Mouse (Mus musculus) layer of hippocampus, postnatal 25 days (tissue): ENCODE measurements around the gene Susd1. TPM values are rescaled to one million over a fixed set of nuclear protein-coding genes. Genes with fewer than 3 reads are reported as not detected.
A peak's percentile ranks its signal among the peaks of the same experiment; 100 is the strongest.

Source experiments
- DNase-seq, 2 experiments: peaks; one replicate each; pipeline ENCODE4 v3.0.0; 2022; ENCODE audit warnings: mixed read lengths in 2 of 2, low spot score in 1 of 2; ENCODE audit errors: extremely low spot score in 1 of 2
- total RNA-seq, 2 experiments: library from RNA; stranded (reverse); gene quantifications; 2 replicates each; pipeline ENCODE4 v1.2.3; 2021

The Susd1 gene
- total RNA-seq, 2 experiments from 2014 or later = 6.6 to 11.6 TPM

DNA sequence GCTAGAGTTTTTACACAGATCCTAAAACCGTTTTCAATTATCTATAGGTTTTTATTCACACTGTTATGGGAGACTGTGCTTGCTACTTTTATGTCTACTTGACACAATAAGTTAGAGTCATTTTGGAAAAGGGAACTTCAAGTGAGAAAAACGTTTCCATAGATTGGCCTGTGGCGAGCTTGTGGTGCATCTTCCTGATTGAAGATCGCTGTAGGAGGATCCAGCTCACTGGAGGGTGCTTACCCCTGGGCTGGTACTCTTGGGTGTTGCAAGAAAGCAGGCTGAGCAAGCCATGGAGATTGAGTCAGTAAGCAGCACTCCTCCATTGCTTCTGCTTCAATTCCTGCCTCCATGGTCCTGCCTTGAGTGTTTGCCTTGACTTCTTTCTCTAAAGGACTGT, 2.5 kb downstream of the Susd1 start:
- no peak for DNase-seq

GRCm38 (mm10) chr4:59434039-59434438, 4.4 kb downstream of the Susd1 start:
- DNase-seq = no peak

DNA sequence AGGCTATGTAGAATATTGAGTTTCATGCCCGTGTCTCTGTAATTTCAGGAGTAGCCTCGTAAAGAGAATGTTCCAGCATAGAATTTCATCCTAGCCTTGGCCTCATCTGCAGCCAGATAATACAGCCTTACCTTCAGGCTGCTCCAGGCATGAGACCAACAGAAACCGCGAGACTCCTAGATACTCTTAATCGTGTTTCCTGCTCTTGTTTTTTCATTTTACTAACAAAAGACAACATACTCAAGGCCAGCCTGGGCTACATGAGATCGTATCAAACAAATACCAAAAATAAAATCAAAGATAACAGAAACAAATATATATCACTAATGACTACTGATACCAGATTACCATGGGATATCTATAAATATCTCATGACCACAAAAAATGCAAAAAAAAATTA, 9.3 kb downstream of the Susd1 start:
- DNase-seq = no peak

GRCm38 (mm10) chr4:59426429-59426828, 12.0 kb downstream of the Susd1 start:
- DNase-seq = no peak

DNA sequence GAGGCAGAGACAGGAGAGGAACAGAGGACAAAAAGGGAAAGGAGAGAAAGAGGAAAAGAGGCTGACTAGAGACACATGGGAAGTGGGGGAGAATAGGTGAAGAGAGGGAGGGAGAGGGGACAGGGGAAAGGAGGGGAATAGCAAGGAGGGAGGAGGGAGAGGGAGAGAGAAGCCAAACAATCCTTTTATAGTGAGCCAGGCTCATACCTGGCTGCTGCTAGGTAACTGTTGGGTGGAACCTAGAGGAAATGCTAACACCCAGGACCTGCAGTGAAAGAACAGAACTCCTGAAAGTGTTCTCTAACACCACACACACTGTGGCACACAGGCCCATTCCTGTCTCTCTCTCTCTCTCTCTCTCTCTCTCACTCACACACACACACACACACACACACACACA, 15.6 kb downstream of the Susd1 start:
- DNase-seq = no peak

- DNase-seq = no peak
These were observed 16.2 kb downstream of the Susd1 start for GRCm38 (mm10) chr4:59422025-59422783.

GRCm38 (mm10) chr4:59421369-59421746, 17.1 kb downstream of the Susd1 start:
- DNase-seq = no peak

DNA sequence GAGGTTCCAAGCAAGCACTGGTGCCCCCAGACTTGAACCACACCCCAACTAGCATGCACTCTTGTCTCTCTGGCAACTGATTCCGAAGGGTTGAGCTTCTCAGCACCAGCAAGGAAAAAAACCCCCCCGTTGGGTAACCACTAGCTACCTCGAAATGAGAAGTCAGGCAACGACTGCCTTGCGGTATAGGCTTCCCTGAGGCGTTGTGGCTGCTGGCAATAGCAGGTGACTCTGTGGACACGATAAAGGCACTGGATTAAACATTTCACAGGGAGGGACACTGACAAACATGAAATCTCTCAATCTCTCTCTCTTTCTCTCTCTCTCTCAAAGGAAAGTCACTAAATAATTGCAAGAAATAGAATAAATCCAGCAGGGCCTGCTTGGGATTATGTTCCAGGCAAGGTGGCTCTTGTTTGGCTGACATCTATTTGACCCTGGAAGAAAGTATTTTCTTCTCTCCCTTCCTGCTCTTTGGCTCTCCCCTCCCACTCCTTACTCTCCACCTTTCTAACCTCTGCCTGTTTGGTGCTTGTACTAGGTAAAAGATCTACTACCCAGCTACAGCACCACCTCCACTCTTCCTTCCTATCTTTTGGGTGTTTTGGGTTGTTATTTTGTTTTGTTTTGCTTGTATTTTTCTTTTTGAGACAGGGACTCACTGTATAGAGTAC, 17.6 kb downstream of the Susd1 start:
- DNase-seq = no peak

DNA sequence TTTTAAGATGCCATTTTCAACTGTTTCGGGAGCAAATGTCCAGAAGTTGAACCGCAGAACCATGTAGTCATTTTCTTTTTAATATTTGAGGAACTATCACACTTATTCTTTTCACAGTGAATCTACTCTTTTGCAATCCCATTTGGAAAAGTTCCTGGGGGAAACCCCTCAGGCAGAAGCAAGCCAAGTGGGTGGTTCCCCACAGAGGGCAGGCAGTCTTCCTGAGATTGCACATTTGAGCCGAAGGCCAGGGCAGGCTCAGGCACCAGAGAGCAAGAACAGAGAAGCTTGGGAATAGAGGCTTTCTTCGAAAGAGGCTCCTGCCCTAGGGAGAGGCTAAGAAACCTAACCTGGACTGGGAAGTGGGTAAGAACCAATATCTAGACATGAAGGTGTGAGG, 19.2 kb downstream of the Susd1 start:
- no peak for DNase-seq

- no peak for DNase-seq
These were observed 25.0 kb downstream of the Susd1 start for GRCm38 (mm10) chr4:59413428-59413827.

GRCm38 (mm10) chr4:59411153-59411552, 27.3 kb downstream of the Susd1 start:
- DNase-seq = no peak

DNA sequence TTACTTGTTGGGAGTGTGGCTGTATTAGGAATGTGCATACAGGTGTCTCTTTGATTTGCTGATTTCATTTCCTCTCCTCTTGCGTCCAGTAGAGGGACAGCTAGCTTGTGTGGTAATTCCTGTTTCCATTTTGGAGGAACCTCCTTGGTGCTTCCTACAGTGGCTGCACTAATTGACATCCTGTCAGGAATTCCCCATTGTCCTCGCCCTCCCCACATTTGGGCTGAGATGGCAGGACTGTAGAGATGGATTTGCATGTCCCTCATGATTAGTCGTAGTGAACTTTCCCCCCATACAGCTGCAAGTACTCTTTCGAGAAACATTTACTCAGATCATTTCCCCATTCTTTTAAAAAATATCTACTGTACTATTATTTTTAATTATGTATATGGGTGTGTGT, 30.7 kb downstream of the Susd1 start:
- DNase-seq = no peak

DNA sequence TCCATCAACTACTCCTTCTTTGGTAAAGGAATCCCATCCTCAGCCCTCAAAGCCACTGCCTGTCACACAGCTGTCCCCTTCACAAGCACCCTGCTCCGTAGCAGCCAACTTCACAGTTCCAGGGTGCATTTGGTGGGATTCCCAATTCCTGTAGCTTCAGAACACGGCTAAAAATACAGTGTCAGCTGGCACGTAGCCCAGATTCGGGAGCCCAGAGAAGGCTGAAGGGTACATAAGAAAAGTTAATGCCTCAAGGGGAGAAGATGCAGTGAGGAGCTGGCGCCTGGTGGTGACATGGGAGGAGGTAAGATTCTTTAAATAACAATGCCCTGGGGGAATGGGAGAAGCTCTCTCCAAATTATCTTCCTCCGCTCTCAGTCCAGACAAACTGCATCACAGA, 34.1 kb downstream of the Susd1 start:
- peak in 1 of 2 experiments; percentile 45 for DNase-seq

DNA sequence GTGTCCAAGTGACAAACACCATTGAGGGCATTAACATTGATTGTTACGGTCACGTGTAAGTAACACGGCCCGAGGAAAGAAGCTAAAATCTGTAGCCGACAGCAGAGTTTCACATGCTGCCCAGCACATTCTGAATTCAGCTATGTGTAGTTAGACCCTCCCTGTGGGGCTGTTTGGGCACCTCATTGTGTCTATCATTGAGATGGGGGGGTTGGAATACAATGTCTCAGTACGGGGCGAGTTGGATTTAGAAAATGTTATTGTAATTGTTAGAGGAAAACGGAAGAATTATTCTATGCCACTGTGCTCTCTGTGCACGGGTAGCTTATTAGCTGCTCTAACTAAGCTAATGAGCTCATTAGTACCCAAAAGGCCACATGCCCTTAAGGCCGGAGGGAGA, 37.5 kb downstream of the Susd1 start:
- DNase-seq = no peak

- no peak for DNase-seq
These were observed 39.1 kb downstream of the Susd1 start for GRCm38 (mm10) chr4:59399343-59399742.

GRCm38 (mm10) chr4:59395528-59395927, 42.9 kb downstream of the Susd1 start:
- no peak for DNase-seq

- no peak for DNase-seq
These were observed 44.3 kb downstream of the Susd1 start for GRCm38 (mm10) chr4:59394155-59394554.

- DNase-seq = peak in 1 of 2 experiments; percentile 22
These were observed 49.9 kb downstream of the Susd1 start for GRCm38 (mm10) chr4:59388447-59389030.

- DNase-seq = no peak
These were observed 50.8 kb downstream of the Susd1 start for GRCm38 (mm10) chr4:59387387-59388210.

GRCm38 (mm10) chr4:59385254-59385895, 53.1 kb downstream of the Susd1 start:
- no peak for DNase-seq
